21 mouse cellular contexts compared by ENCODE assay signal in the genomic region with DNA sequence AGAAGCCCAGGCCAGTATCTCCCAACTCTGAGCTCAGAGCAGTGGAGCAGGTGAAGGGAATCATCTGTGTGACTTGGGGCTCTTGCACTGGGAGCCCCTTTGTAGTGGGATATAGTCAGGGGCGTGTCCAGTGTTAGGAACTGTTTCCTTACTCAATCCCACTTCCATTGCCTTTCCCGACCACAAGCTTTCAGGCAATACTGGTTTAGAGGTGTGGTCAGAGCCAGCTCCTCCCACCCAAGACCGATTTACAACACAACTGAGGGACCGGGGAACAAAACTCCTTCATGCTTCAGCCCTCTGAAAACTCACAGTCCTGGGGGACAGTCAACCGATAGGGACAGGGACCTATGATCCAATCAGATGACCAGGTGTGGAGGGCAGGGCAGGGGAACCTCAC.
"Had no signal": no experiment of that assay in that cellular context is flagged by ENCODE, and none has a peak within 500 bp of the region (broad histone marks: within the 10 kb centered on the region; RNA-seq: fewer than 3 reads in every experiment).

No protein-coding gene starts in this region.

- DNase-seq: lung, adult 2 months; lung, postnatal 14 days; lung, postnatal 36 days; retina, postnatal 1 day; right cerebral cortex, adult 18-20 months; right cerebral cortex, postnatal 25 days; right cerebral cortex, postnatal 4 days; spleen, adult 18-20 months; thymus, adult 18-20 months; thymus, postnatal 14 days; thymus, postnatal 36 days had no signal

- H3K9ac ChIP-seq: lung, embryonic 15.5 days; midbrain, embryonic 13.5 days; midbrain, embryonic 15.5 days; neural tube, embryonic 13.5 days; neural tube, embryonic 15.5 days had no signal

- H3K4me1 ChIP-seq: lung, embryonic 15.5 days; megakaryocyte, embryonic 14.5 days; midbrain, embryonic 15.5 days had no signal

- H3K4me3 ChIP-seq: lung, embryonic 15.5 days; megakaryocyte, embryonic 14.5 days; midbrain, embryonic 13.5 days; midbrain, embryonic 15.5 days; myocyte; neural tube, embryonic 13.5 days; neural tube, embryonic 15.5 days had no signal

- H3K4me2 ChIP-seq: lung, embryonic 15.5 days; midbrain, embryonic 11.5 days; midbrain, embryonic 13.5 days; midbrain, embryonic 15.5 days; neural tube, embryonic 13.5 days; neural tube, embryonic 15.5 days had no signal

- H3K27me3 ChIP-seq: lung, embryonic 15.5 days; megakaryocyte, embryonic 14.5 days; midbrain, embryonic 13.5 days; midbrain, embryonic 15.5 days; neural tube, embryonic 13.5 days; neural tube, embryonic 15.5 days had no signal

- H3K9me3 ChIP-seq: lung, embryonic 15.5 days; midbrain, embryonic 13.5 days; midbrain, embryonic 15.5 days; neural tube, embryonic 13.5 days; neural tube, embryonic 15.5 days had no signal

- ATAC-seq: lung, postnatal 0 days; midbrain, embryonic 15.5 days had no signal

- H3K27ac ChIP-seq: lung, embryonic 15.5 days; macrophage; midbrain, embryonic 13.5 days; midbrain, embryonic 15.5 days; neural tube, embryonic 15.5 days had no signal
